Mouse (Mus musculus): Measurements from ENCODE around the gene Srf.

DNA sequence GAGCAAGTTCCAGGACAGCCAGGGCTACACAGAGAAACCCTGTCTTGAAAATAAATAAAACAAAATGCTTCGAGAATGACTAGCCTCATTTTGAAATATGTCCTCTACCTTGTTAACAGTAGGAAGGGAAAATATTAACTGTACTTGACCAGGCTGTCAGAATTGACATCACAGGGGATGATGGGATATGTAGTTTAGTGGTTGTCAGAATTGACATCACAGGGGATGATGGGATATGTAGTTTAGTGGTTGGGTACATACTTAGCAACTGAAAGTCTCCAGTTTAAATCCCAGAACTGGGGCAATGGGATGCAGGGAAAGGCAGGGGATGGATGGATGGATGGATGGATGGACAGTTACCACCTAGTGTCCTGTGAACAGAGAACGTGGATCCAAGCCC lies 42.6 kb downstream of the Srf start:
- TF ChIP-seq POLR2A (IDR thresholded peaks at IDR 0.05; ENCODE audit: extremely low read depth, insufficient read depth, low read length): no peak
- TF ChIP-seq CTCF (IDR thresholded peaks at IDR 0.05; ENCODE audit: low read depth, low read length): no peak
